Mouse (Mus musculus) CH12.LX (cell line): ENCODE results near the gene Gper1. TPM values are rescaled to one million over a fixed set of nuclear protein-coding genes. Genes with fewer than 3 reads are reported as not detected.

ENCODE experiments used
- DNase-seq: peaks from one replicate; pipeline ENCODE4 v3.0.0-alpha.2; 2013; ENCODE audit errors: extremely low read depth
- H3K27ac ChIP-seq: 2 replicates; pipeline ENCODE4 v1.5.1; 2012; ENCODE audit warnings: low read depth, mild to moderate bottlenecking, control low read depth, moderate library complexity; ENCODE audit not compliant: insufficient read depth
- H3K27me3 ChIP-seq: replicated peaks from 2 replicates; pipeline ENCODE3; 2012; ENCODE audit warnings: inconsistent platforms
- H3K36me3 ChIP-seq, 2 experiments: replicated peaks in 1 of 2; 2 replicates each; pipeline versions ENCODE3 to v1.6.1; 2012; ENCODE audit warnings: inconsistent platforms in 1 of 2, low read length in 1 of 2, mild to moderate bottlenecking in 1 of 2, mixed read lengths in 1 of 2, moderate library complexity in 1 of 2; ENCODE audit not compliant: control insufficient read depth in 1 of 2, insufficient read depth in 1 of 2
- H3K4me1 ChIP-seq, 2 experiments: 2 replicates each; pipeline ENCODE4 v1.6.1; 2012; ENCODE audit warnings: inconsistent platforms in 1 of 2, moderate library complexity in 1 of 2; ENCODE audit not compliant: insufficient read depth in 2 of 2, control insufficient read depth in 1 of 2
- H3K4me2 ChIP-seq: 2 replicates; pipeline ENCODE4 v1.6.1; 2012; ENCODE audit warnings: low read depth, mild to moderate bottlenecking, control low read depth; ENCODE audit not compliant: poor library complexity, insufficient read depth, severe bottlenecking
- H3K4me3 ChIP-seq, 3 experiments: fragments of 150-350 bp in 1 of 3; sonication (generic) in 1 of 3; replicated peaks in 1 of 3; 2 replicates each; pipeline versions ENCODE3 to v1.5.1; 2011 to 2012; ENCODE audit warnings: low read depth in 2 of 3, low read length in 2 of 3, mild to moderate bottlenecking in 2 of 3, moderate library complexity in 2 of 3, control low read depth in 1 of 3, improper control_type of control experiment in 1 of 3, inconsistent platforms in 1 of 3, mixed read lengths in 1 of 3; ENCODE audit not compliant: poor library complexity in 1 of 3
- H3K79me2 ChIP-seq: replicated peaks from 2 replicates; pipeline ENCODE4 v1.6.1; 2012; ENCODE audit warnings: mild to moderate bottlenecking, moderate library complexity; ENCODE audit not compliant: control insufficient read depth, poor library complexity, insufficient read depth, severe bottlenecking; ENCODE audit errors: extremely low read depth
- H3K9ac ChIP-seq: 2 replicates; pipeline ENCODE4 v1.6.1; 2012; ENCODE audit warnings: low read depth, mild to moderate bottlenecking, control low read depth, moderate library complexity; ENCODE audit not compliant: insufficient read depth
- H3K9me3 ChIP-seq: replicated peaks from 2 replicates; pipeline ENCODE3; 2012; ENCODE audit warnings: low read length, inconsistent platforms, mixed read lengths
- BHLHE40 ChIP-seq: IDR thresholded peaks from 2 replicates; pipeline ENCODE4 v1.6.1; 2011; ENCODE audit warnings: mild to moderate bottlenecking, low read depth, low read length, improper control_type of control experiment
- CTCF ChIP-seq, 2 experiments: IDR thresholded peaks in 1 of 2; conservative IDR thresholded peaks in 1 of 2; 2 replicates each; pipeline ENCODE4 v1.5.1; 2011 to 2012; ENCODE audit warnings: low read depth in 2 of 2, low read length in 2 of 2, improper control_type of control experiment in 1 of 2, inconsistent platforms in 1 of 2, mild to moderate bottlenecking in 1 of 2, moderate library complexity in 1 of 2
- ELF1 ChIP-seq: IDR thresholded peaks from 2 replicates; pipeline ENCODE4 v1.6.1; 2014; ENCODE audit warnings: low read depth, mild to moderate bottlenecking, inconsistent platforms, low read length, improper control_type of control experiment
- ETS1 ChIP-seq: conservative IDR thresholded peaks from 2 replicates; pipeline ENCODE4 v1.6.1; 2012; ENCODE audit warnings: low read depth, mild to moderate bottlenecking, inconsistent platforms, low read length, improper control_type of control experiment, moderate library complexity
- IRF4 ChIP-seq: IDR thresholded peaks from 2 replicates; pipeline ENCODE4 v1.6.1; 2014; ENCODE audit warnings: low read depth, mild to moderate bottlenecking, inconsistent platforms, low read length, improper control_type of control experiment
- MAX ChIP-seq: IDR thresholded peaks from 2 replicates; pipeline ENCODE4 v1.6.1; 2011; ENCODE audit warnings: low read length, improper control_type of control experiment
- MAZ ChIP-seq: IDR thresholded peaks from 2 replicates; pipeline ENCODE4 v1.6.1; 2012; ENCODE audit warnings: low read depth, mild to moderate bottlenecking, inconsistent platforms, low read length, improper control_type of control experiment, moderate library complexity
- MEF2A ChIP-seq: IDR thresholded peaks from 2 replicates; pipeline ENCODE4 v1.6.1; 2014; ENCODE audit warnings: low read depth, mild to moderate bottlenecking, inconsistent platforms, low read length, improper control_type of control experiment, borderline replicate concordance
- MYC ChIP-seq: IDR thresholded peaks from 2 replicates; pipeline ENCODE4 v1.6.1; 2011; ENCODE audit warnings: low read depth, mild to moderate bottlenecking, improper control_type of control experiment, low read length
- NRF1 ChIP-seq: IDR thresholded peaks from 2 replicates; pipeline ENCODE4 v1.6.1; 2014; ENCODE audit warnings: low read depth, mild to moderate bottlenecking, inconsistent platforms, low read length, improper control_type of control experiment, moderate library complexity
- PAX5 ChIP-seq: IDR thresholded peaks from 2 replicates; pipeline ENCODE4 v1.6.1; 2012; ENCODE audit warnings: low read length, inconsistent platforms, mixed read lengths
- POLR2AphosphoS2 ChIP-seq: IDR thresholded peaks from 2 replicates; pipeline ENCODE4 v1.6.1; 2011; ENCODE audit warnings: low read depth, low read length, improper control_type of control experiment
- RAD21 ChIP-seq: IDR thresholded peaks from 2 replicates; pipeline ENCODE4 v1.6.1; 2011; ENCODE audit warnings: low read depth, mild to moderate bottlenecking, low read length, improper control_type of control experiment, moderate library complexity
- RCOR1 ChIP-seq: conservative IDR thresholded peaks from 2 replicates; pipeline ENCODE4 v1.6.1; 2012; ENCODE audit warnings: low read depth, mild to moderate bottlenecking, inconsistent platforms, low read length, improper control_type of control experiment
- SMC3 ChIP-seq: IDR thresholded peaks from 2 replicates; pipeline ENCODE4 v1.6.1; 2011; ENCODE audit warnings: low read depth, low read length, improper control_type of control experiment
- TBP ChIP-seq: conservative IDR thresholded peaks from 2 replicates; pipeline ENCODE4 v1.6.1; 2011; ENCODE audit warnings: low read depth, low read length, improper control_type of control experiment
- USF1 ChIP-seq: IDR thresholded peaks from 2 replicates; pipeline ENCODE4 v1.6.1; 2014; ENCODE audit warnings: low read depth, mild to moderate bottlenecking, inconsistent platforms, low read length, improper control_type of control experiment
- ZNF384 ChIP-seq: IDR thresholded peaks from 2 replicates; pipeline ENCODE4 v1.6.1; 2012; ENCODE audit warnings: low read depth, low read length, improper control_type of control experiment, inconsistent platforms
- dilution Hi-C: fragments of 300-500 bp; cut with MboI; formaldehyde crosslinking; loops from 2 replicates; pipeline ENCODE4 v1.14.3; 2020; ENCODE audit warnings: low sequenced_read_pairs; ENCODE audit not compliant: extremely low pct_unique_long_range_greater_than_20kb, extremely low pct_ligation_motif_present
- in situ Hi-C: fragments of 300-500 bp; cut with MboI; formaldehyde crosslinking; loops from 3 replicates; pipeline ENCODE4 v1.14.3; 2019; ENCODE audit warnings: low sequenced_read_pairs, low pct_ligation_motif_present, low pct_unique_long_range_greater_than_20kb, mixed read lengths
- polyA plus RNA-seq: library from polyadenylated mRNA; unstranded; fragments of >175 nt; gene quantifications from 2 replicates; pipeline ENCODE4 v1.2.1, GENCODE M21; 2012; ENCODE audit warnings: low read depth; ENCODE audit not compliant: insufficient read length
- total RNA-seq, 2 experiments: library from RNA; depleted of rRNA; stranded (reverse); fragments of 300-350 nt in 1 of 2; fragments of >200 nt in 1 of 2; gene quantifications; 2 replicates each; pipeline ENCODE4 v1.2.3; 2012 to 2014

Gene Gper1
- total and polyA plus RNA-seq, 3 experiments: 0.13 TPM; not detected in 2

DNA sequence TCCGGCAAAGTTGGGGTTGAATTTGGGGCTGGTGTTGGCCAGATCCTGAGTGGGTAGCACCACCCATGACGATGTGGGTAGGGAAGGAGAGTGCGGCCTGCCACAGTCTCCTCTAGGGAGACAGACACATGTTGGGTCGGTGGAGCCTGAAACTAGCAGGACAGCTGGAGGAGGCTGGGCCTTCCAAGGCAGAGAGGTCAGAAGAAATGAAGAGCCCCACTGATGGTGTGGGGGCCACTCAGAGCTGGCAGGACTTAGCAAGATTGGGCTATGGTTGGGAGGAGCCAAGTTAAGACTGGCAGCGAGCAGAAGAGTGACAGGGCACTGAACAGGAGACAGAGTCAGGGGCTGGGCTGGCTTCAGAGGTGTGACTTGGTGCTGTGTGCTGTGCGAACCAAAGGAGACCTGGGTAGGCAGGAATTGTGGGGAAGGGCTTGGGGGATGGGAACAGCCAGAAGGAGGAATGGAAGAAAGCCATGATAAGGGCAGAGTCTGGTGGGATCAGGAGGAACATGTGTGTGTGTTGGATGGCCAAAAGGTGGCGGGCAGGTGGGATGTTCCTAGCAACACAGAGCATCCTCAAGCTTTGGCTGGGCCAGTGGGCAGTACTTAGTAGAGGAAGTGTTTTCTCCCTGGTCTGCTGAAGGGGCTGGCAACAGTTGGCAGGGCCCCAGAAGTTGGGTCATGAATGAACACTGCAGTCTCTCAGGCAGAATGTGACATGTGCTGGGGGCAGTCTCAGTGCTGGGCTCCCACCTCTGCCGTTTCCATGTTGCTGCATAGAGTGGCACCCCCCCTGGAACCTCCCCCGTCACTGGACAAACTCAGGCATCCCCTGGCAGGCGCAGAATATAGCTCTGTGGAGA is 35.4 kb upstream of the Gper1 start:
- no peak overlapping the region for H3K9ac ChIP-seq
- no peak overlapping the region for H3K4me2 ChIP-seq
- no peaks in the 10 kb centered on the region for H3K9me3 ChIP-seq
- no peak overlapping the region for H3K27ac ChIP-seq
- no peaks in the 10 kb centered on the region for H3K79me2 ChIP-seq
- in situ Hi-C loops: no loop called here
- dilution Hi-C loops: no loop called here
- H3K4me1 ChIP-seq: peaks cover 7 to 50% of the 10 kb centered on the region in 2 experiments; a peak in 3 of 4 replicates
- DNase-seq: no peak
- no peak overlapping the region for H3K4me3 ChIP-seq
- no peaks in the 10 kb centered on the region for H3K27me3 ChIP-seq
- no peak for TF ChIP-seq MYC
- TF ChIP-seq IRF4: no peak
- peaks cover 0 to 54% of the 10 kb centered on the region in 2 experiments for H3K36me3 ChIP-seq

DNA sequence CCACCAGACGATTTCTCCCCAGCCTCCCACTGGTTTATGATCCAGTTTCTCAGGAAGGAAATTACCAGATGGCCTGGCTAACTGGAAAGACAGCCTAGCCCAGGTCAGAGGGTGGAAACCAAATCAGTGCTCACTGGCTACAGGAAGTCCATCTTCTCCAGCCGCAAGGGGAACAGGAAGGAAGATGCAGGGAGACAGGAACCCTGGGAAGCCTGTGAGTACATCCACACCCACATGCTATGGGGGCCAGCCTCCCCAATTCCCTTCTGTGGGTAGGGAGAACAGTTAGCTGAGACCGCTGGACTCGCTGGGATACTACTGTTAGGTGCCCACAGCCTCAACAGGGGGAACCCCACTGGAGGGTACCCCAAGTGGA is 34.8 kb upstream of the Gper1 start:
- Histone ChIP-seq H3K9ac (no peak overlapping the region), H3K27me3 (no peaks in the 10 kb centered on the region), H3K4me1 (peaks cover 7 to 43% of the 10 kb centered on the region in 2 experiments; a peak in 3 of 4 replicates), H3K9me3 (no peaks in the 10 kb centered on the region), H3K79me2 (no peaks in the 10 kb centered on the region), H3K36me3 (peaks cover 0 to 60% of the 10 kb centered on the region in 2 experiments), H3K27ac (no peak overlapping the region), H3K4me2 (no peak overlapping the region), H3K4me3 (no peak overlapping the region)
- in situ Hi-C loops: no loop called here
- dilution Hi-C loops: no loop called here
- no peak for DNase-seq
- no peak for TF ChIP-seq ZNF384

DNA sequence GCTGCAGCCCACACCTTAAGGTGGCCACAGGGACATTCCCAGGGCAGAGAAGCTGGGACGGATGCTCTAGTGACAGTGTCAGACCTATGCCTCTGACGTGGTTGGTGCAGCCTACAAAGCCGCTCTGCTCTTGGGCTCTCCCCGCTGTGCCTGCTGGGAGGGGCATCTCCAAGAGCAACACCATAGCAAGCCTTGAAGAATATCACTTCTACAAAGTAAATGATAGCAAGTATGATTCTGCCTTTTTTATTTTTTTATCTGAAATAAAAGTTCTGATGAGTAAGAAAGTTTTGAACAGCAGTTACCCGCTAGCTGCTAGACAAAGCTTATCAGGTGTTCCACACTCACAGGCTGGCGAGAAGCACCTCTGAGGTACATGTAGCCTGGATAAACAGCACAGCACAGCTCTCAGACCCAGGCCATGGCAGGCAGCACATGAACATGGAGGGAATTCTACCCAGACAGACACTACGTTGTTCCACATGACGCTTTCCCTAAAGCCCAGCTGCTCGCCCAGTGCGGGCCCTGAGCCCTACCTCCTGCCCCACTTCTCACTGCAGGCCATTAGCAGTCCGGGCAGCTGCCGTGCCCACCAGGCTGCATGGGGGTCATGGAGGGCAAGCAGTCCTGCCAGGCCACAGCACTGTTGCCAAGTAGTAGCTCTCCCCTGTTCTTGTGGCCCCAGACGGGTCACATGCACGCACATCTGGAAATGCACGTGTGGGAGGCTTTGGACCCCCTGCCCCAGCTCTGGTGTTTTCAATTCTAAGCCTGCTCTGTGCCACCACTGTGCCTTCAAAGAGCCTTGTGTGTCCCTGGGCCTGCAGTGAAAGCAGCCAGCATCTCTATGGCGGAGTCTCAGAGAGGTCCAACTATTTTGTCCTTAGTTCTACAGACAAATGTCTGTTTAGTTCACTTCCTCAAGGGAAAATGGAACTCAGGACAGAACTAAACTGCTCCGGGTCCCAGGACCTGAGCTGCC is 34.0 kb upstream of the Gper1 start:
- dilution Hi-C loops: no loop called here
- Histone ChIP-seq H3K9ac (no peak overlapping the region), H3K27me3 (no peaks in the 10 kb centered on the region), H3K4me1 (peaks cover 7 to 41% of the 10 kb centered on the region in 2 experiments; a peak in 3 of 4 replicates), H3K4me3 (no peak overlapping the region)
- TF ChIP-seq NRF1: no peak
- TF ChIP-seq POLR2AphosphoS2: no peak
- TF ChIP-seq CTCF (conservative IDR thresholded peaks at IDR 0.05 in 1 of 2, IDR thresholded peaks at IDR 0.05 in 1 of 2; ENCODE audit: low read depth in 2 of 2, low read length in 2 of 2): no peak
- no peak for TF ChIP-seq RCOR1
- no peak for TF ChIP-seq MAX
- TF ChIP-seq SMC3: no peak
- no peak for TF ChIP-seq ELF1
- no peak for TF ChIP-seq ZNF384
- TF ChIP-seq TBP: no peak
- no peak for TF ChIP-seq MAZ
- no peak for TF ChIP-seq PAX5
- TF ChIP-seq BHLHE40: no peak
- no peak for TF ChIP-seq MYC
- TF ChIP-seq MEF2A: no peak
- TF ChIP-seq RAD21: no peak
- no peak for TF ChIP-seq ETS1
- no peak for TF ChIP-seq USF1
- TF ChIP-seq, all 38 proteins: peak for 0
- Histone ChIP-seq H3K4me2 (no peak overlapping the region), H3K36me3 (peaks cover 0 to 64% of the 10 kb centered on the region in 2 experiments), H3K79me2 (no peaks in the 10 kb centered on the region), H3K27ac (no peak overlapping the region), H3K9me3 (no peaks in the 10 kb centered on the region)
- DNase-seq: no peak
- in situ Hi-C loops: no loop called here
